Mouse (Mus musculus) cortical plate, adult 2 months (tissue): Measurements from ENCODE around the gene Fam81b. TPM values are rescaled to one million over a fixed set of nuclear protein-coding genes. Genes with fewer than 3 reads are reported as not detected.
A peak's percentile ranks its signal among the peaks of the same experiment; 100 is the strongest.

ENCODE experiments used
- H3K27ac ChIP-seq: fragments of 200-500 bp; 2 replicates; pipeline ENCODE4 v1.5.1; 2012; ENCODE audit warnings: low read length, control low read depth, inconsistent platforms; ENCODE audit not compliant: insufficient read depth
- H3K4me1 ChIP-seq: fragments of 200-500 bp; 2 replicates; pipeline ENCODE4 v1.6.1; 2011; ENCODE audit warnings: low read length; ENCODE audit not compliant: control insufficient read depth, insufficient read depth
- H3K4me3 ChIP-seq: fragments of 200-500 bp; 2 replicates; pipeline ENCODE4 v1.5.1; 2011; ENCODE audit warnings: mild to moderate bottlenecking, low read length, control low read depth; ENCODE audit not compliant: insufficient read depth
- CTCF ChIP-seq: fragments of 200-500 bp; IDR thresholded peaks from 2 replicates; pipeline ENCODE4 v1.5.1; 2011; ENCODE audit warnings: mild to moderate bottlenecking, control low read depth, low read length; ENCODE audit not compliant: insufficient read depth; ENCODE audit errors: extremely low read depth
- POLR2A ChIP-seq: fragments of 200-500 bp; IDR thresholded peaks from 2 replicates; pipeline ENCODE4 v1.6.1; 2011; ENCODE audit warnings: mild to moderate bottlenecking, low read length, control low read depth; ENCODE audit not compliant: insufficient read depth; ENCODE audit errors: extremely low read depth
- polyA plus RNA-seq: library from polyadenylated mRNA; depleted of rRNA; stranded (reverse); fragments of >200 nt; gene quantifications from 2 replicates; pipeline ENCODE4 v1.2.3, GENCODE M21; 2012

Fam81b gene
- polyA plus RNA-seq, 1 experiment = 0.17 TPM

GRCm38 (mm10) chr13:76292050-76292449 lies 12.8 kb downstream of the Fam81b start:
- Histone ChIP-seq H3K4me3 (no peak overlapping the region), H3K4me1 (no peaks in the 10 kb centered on the region), H3K27ac (no peak overlapping the region)
- TF ChIP-seq CTCF = no peak
- TF ChIP-seq POLR2A = no peak

DNA sequence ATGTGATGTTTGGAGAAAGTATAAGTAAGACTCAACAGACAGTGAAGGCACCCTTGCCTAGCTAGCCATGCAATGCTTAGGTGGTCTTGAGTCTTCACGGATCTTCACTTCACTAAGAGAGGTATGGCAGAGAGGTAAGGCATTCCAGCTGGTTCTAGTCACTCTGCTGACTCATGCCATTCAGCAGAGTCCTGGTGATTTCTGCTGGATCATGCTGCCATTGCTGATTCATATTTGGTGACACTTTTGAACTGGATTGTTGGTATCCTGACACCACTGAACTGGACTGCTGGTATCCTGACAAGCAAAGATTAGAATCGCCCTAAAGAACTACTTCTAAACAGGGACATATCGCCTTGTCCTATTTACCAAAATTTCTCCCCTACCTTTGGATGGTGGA lies 20.3 kb downstream of the Fam81b start:
- Histone ChIP-seq H3K27ac (no peak overlapping the region), H3K4me1 (no peaks in the 10 kb centered on the region), H3K4me3 (no peak overlapping the region)
- TF ChIP-seq CTCF (no peak), POLR2A (no peak)

- no peak overlapping the region for H3K4me3 ChIP-seq
- H3K4me1 ChIP-seq = peaks cover 2% of the 10 kb centered on the region; the same call in 1 of the 2 replicates
- no peak for TF ChIP-seq CTCF
- no peak overlapping the region for H3K27ac ChIP-seq
Observed at GRCm38 (mm10) chr13:76264361-76265026, 40.4 kb downstream of the Fam81b start.

DNA sequence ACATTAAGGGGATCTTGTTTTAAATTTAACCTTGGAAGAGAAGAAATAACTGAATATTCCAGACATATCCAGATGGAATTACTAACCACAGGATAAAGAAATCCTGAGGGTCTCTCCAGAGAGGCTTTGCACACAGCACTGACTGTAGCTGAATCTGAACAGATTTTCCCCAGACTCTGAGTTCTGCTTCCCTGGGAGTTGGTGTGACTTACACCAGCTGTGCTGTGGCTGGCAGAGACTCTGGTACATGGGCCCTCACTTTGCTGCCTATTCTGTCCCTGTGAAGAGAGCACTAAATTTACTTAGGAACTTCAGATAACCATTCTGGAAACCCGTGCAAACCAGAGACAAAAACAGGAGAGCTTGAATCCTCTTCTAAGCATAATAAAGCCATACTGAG lies 46.1 kb downstream of the Fam81b start:
- H3K27ac ChIP-seq = no peak overlapping the region
- H3K4me1 ChIP-seq = 0 out of 2 replicates have a peak, but pooled peaks cover 2% of the 10 kb centered on the region
- H3K4me3 ChIP-seq = no peak overlapping the region
- TF ChIP-seq POLR2A (no peak), CTCF (no peak)

GRCm38 (mm10) chr13:76256350-76256749 lies 48.5 kb downstream of the Fam81b start:
- Histone ChIP-seq H3K27ac (no peak overlapping the region), H3K4me1 (0 out of 2 replicates have a peak, but pooled peaks cover 2% of the 10 kb centered on the region), H3K4me3 (no peak overlapping the region)
- no peak for TF ChIP-seq POLR2A
- TF ChIP-seq CTCF = no peak

DNA sequence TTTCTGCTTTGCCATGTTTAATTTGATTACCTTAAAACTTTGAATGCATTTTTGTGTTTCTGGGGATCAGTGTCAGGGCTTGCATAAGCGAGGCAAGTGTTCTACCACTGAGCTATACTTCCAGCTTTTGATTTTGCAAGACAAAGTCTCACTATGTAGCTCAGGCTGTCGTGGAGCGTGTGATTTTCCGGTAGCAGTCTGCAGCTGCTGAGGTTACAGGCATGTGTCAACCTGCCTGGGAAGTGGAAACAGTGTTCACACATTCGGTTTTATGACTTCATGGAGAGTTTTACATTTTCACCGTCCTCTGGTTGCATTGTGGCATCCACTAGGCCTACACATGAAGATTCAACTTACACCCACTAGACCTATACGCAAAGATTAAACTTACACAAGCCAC lies 54.8 kb downstream of the Fam81b start:
- H3K4me3 ChIP-seq = no peak overlapping the region
- H3K27ac ChIP-seq = no peak overlapping the region
- TF ChIP-seq POLR2A = no peak
- no peak for TF ChIP-seq CTCF
- no peaks in the 10 kb centered on the region for H3K4me1 ChIP-seq

GRCm38 (mm10) chr13:76249066-76249465 lies 55.8 kb downstream of the Fam81b start:
- Histone ChIP-seq H3K27ac (no peak overlapping the region), H3K4me1 (no peaks in the 10 kb centered on the region), H3K4me3 (no peak overlapping the region)
- TF ChIP-seq CTCF (no peak), POLR2A (no peak)

- TF ChIP-seq CTCF (peak; percentile 44; the same call in 1 of the 2 replicates), POLR2A (no peak)
- Histone ChIP-seq H3K27ac (no peak overlapping the region), H3K4me1 (no peaks in the 10 kb centered on the region), H3K4me3 (no peak overlapping the region)
Observed at GRCm38 (mm10) chr13:76215397-76215796, 89.5 kb downstream of the Fam81b start.

- no peak overlapping the region for H3K27ac ChIP-seq
- no peak overlapping the region for H3K4me3 ChIP-seq
- no peak for TF ChIP-seq CTCF
- no peak for TF ChIP-seq POLR2A
- no peaks in the 10 kb centered on the region for H3K4me1 ChIP-seq
Observed at GRCm38 (mm10) chr13:76214928-76215327, 89.9 kb downstream of the Fam81b start.

DNA sequence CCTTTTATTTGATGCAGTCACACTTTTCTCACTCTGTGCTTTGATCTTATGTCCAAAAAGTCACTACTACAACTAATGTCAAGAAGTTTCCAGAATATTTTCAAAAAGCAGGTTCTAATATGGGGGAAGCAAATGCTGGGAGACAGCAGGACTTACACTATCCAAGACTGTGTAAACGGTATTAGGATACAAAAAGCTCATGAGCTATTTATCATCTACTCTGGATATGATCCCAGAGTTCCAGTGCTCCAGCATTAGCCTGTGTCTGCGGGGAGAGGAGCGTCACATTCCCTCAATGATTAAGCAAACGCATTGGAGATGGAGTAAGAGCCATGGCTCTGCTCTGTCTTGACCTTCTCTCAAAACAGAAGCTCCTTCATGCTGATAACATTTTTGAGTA lies 104.9 kb downstream of the Fam81b start:
- H3K4me3 ChIP-seq = no peak overlapping the region
- no peak for TF ChIP-seq POLR2A
- no peak for TF ChIP-seq CTCF
- H3K27ac ChIP-seq = no peak overlapping the region
- H3K4me1 ChIP-seq = no peaks in the 10 kb centered on the region

DNA sequence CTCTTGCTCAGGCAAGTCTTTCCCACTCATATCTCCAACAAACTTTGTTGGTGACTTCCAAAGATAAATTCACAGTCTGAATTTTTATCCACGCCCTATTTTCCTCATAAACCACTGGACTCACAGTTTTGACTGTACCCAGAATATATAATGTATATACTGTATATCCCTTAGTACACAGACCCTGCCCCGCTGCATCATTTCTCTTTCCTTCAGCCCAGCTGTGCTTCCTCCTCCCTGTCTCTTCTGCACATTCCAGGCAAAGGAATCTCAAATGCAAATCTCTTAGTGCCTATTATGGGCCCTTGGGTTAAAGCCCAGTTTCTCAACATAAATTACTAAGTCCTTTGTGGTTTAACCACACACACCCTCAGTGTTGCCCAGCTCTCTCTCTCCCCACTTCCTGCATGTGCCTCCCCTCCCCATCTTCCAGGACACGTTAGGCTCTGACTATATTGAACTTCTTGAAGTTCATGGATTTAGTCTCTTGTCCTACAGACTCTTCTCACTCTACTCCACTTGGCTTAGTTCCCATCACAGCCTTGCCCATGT lies 107.5 kb downstream of the Fam81b start:
- H3K27ac ChIP-seq = no peak overlapping the region
- H3K4me1 ChIP-seq = no peaks in the 10 kb centered on the region
- TF ChIP-seq POLR2A = no peak
- no peak for TF ChIP-seq CTCF
- H3K4me3 ChIP-seq = no peak overlapping the region
